Mouse (Mus musculus): ENCODE results near the gene Ghr. TPM values are rescaled to one million over a fixed set of nuclear protein-coding genes. Genes with fewer than 3 reads are reported as not detected.

Ghr gene
- polyA plus RNA-seq, 1 experiment from 2014 or later = 99.0 TPM

DNA sequence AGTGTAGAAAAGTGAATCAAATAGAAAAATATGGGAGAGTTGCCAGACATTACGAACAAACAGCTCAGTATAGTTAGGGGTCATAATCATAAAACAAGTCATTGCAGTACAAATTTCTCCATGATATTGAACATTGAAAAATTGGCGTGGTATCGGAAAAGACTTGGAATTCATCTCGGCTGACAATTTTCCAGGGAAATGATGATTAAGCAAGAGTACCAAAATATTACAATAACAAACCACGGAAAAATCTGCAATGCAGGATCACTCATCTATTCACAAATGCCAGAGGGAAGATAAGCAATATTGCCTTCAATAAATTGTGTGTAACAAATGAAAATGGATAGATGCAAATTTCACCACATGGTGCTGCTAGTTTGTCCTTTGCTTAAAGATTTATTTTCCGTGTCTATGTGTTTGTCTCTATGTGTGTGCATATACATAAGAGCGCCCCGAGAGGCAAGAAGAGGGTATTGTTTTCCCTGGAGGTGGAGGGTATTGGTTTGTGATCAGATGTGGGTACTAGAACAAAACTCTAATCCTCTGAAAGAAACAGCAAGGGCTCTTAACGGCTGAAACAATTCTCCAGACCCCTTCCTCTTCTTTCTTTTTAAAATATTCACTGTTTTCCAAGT, 85.2 kb downstream of the Ghr start:
- no peak for TF ChIP-seq CTCF (IDR thresholded peaks at IDR 0.05; ENCODE audit: low read depth)
- TF ChIP-seq EP300 (optimal IDR thresholded peaks at IDR 0.05) = no peak
- Histone ChIP-seq H3K4me1 (replicated peaks; ENCODE audit: control insufficient read depth, insufficient read depth) (no peaks in the 10 kb centered on the region), H3K27ac (replicated peaks) (no peak overlapping the region), H3K9me3 (ENCODE audit: control insufficient read depth, low read length) (no peaks in the 10 kb centered on the region), H3K27me3 (ENCODE audit: control insufficient read depth, insufficient read depth, low read length) (no peaks in the 10 kb centered on the region), H3K4me2 (replicated peaks; ENCODE audit: low read depth) (no peak overlapping the region), H3K36me3 (ENCODE audit: control insufficient read depth, insufficient read depth, low read length) (no peaks in the 10 kb centered on the region), H3K9ac (ENCODE audit: low read length) (no peak overlapping the region), H3K4me3 (ENCODE audit: low read depth, low read length) (no peak overlapping the region)
- ATAC-seq (ENCODE audit: low FRiP score, low TSS enrichment) = no peak
- 81% methylated on average over 9 of the region's 9 CpGs for WGBS
- no peak for DNase-seq (ENCODE audit: low spot score)

DNA sequence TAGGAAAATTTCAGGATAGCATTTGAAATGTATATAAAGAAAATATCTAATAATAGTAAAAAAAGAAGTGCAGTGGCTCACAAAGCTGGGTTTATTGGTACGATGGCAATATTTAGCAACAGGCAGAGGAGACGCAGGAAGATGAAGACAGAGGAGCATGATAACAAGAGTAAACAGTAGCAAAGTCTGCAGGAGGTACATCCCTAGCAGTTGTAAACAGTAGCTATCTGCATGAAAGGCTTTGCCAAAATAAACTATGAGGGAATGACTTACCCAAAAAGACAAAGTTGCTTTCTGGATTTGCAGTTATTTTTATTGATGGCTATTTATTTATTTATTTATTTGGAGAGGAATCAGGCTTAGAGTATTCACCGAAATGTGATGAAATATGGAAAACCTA, 92.4 kb downstream of the Ghr start:
- no peak for TF ChIP-seq EP300 (optimal IDR thresholded peaks at IDR 0.05)
- no peak for TF ChIP-seq CTCF (IDR thresholded peaks at IDR 0.05; ENCODE audit: low read depth)
- DNase-seq (ENCODE audit: low spot score) (no peak), ATAC-seq (ENCODE audit: low FRiP score, low TSS enrichment) (no peak)
- WGBS = 72% methylated on average over 3 of the region's 3 CpGs
- H3K27ac ChIP-seq (replicated peaks) = no peak overlapping the region
- no peaks in the 10 kb centered on the region for H3K27me3 ChIP-seq (ENCODE audit: control insufficient read depth, insufficient read depth, low read length)
- H3K4me3 ChIP-seq (ENCODE audit: low read depth, low read length) = no peak overlapping the region
- no peaks in the 10 kb centered on the region for H3K4me1 ChIP-seq (replicated peaks; ENCODE audit: control insufficient read depth, insufficient read depth)
- H3K36me3 ChIP-seq (ENCODE audit: control insufficient read depth, insufficient read depth, low read length) = no peaks in the 10 kb centered on the region
- no peak overlapping the region for H3K4me2 ChIP-seq (replicated peaks; ENCODE audit: low read depth)
- no peaks in the 10 kb centered on the region for H3K9me3 ChIP-seq (ENCODE audit: control insufficient read depth, low read length)
- H3K9ac ChIP-seq (ENCODE audit: low read length) = no peak overlapping the region

DNA sequence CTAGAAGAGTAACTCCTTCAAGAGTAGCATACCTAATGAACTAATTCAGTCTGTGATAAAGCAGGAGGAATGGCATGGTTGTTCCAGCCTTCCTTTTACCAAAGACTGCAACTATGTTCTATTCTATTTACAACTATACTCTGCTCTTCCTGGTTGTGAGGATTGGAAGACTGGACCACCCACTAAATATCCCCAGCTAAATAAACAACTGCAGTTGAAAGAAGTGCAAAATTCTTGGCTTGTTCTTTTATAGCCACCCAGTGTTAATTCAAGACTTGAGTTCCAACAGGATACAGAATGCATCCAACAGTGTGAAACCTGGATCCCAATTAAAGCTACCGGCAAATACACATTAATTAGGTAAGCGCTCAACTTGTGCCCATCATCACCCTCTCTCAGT, 93.3 kb downstream of the Ghr start:
- TF ChIP-seq CTCF (IDR thresholded peaks at IDR 0.05; ENCODE audit: low read depth) (no peak), EP300 (optimal IDR thresholded peaks at IDR 0.05) (no peak)
- WGBS = 87% methylated on average over 2 of the region's 2 CpGs
- no peak for ATAC-seq (ENCODE audit: low FRiP score, low TSS enrichment)
- DNase-seq (ENCODE audit: low spot score) = no peak
- Histone ChIP-seq H3K4me1 (replicated peaks; ENCODE audit: control insufficient read depth, insufficient read depth) (no peaks in the 10 kb centered on the region), H3K4me2 (replicated peaks; ENCODE audit: low read depth) (no peak overlapping the region), H3K27me3 (ENCODE audit: control insufficient read depth, insufficient read depth, low read length) (no peaks in the 10 kb centered on the region), H3K9me3 (ENCODE audit: control insufficient read depth, low read length) (no peaks in the 10 kb centered on the region), H3K27ac (replicated peaks) (no peak overlapping the region), H3K4me3 (ENCODE audit: low read depth, low read length) (no peak overlapping the region), H3K36me3 (ENCODE audit: control insufficient read depth, insufficient read depth, low read length) (no peaks in the 10 kb centered on the region), H3K9ac (ENCODE audit: low read length) (no peak overlapping the region)

DNA sequence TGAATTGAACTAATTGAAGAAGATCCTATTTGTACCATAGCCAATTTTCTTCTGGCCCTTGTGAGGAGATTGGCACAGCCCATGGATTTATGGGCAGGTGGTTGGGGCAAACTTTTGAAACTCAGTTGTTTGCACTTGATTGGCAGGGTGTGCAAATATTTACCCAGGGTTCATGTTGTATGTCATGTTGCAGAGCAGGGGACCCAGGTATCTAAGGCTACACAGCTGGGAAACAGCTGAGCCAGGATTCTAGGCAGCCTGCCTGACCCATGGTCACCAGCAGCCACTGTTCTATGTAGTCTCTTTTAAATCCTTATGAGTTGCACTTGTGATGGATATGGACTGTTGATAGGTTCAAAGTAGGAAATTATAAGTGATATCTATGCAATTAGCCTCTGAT, 94.1 kb downstream of the Ghr start:
- no peaks in the 10 kb centered on the region for H3K9me3 ChIP-seq (ENCODE audit: control insufficient read depth, low read length)
- H3K4me1 ChIP-seq (replicated peaks; ENCODE audit: control insufficient read depth, insufficient read depth) = no peaks in the 10 kb centered on the region
- no peak overlapping the region for H3K4me2 ChIP-seq (replicated peaks; ENCODE audit: low read depth)
- TF ChIP-seq CTCF (IDR thresholded peaks at IDR 0.05; ENCODE audit: low read depth) (no peak), EP300 (optimal IDR thresholded peaks at IDR 0.05) (no peak)
- no peak overlapping the region for H3K27ac ChIP-seq (replicated peaks)
- DNase-seq (ENCODE audit: low spot score) (peak; percentile 33), ATAC-seq (ENCODE audit: low FRiP score, low TSS enrichment) (peak; percentile 38; the same call in 1 of the 2 replicates)
- H3K27me3 ChIP-seq (ENCODE audit: control insufficient read depth, insufficient read depth, low read length) = no peaks in the 10 kb centered on the region
- no peak overlapping the region for H3K9ac ChIP-seq (ENCODE audit: low read length)
- H3K36me3 ChIP-seq (ENCODE audit: control insufficient read depth, insufficient read depth, low read length) = no peaks in the 10 kb centered on the region
- H3K4me3 ChIP-seq (ENCODE audit: low read depth, low read length) = no peak overlapping the region

DNA sequence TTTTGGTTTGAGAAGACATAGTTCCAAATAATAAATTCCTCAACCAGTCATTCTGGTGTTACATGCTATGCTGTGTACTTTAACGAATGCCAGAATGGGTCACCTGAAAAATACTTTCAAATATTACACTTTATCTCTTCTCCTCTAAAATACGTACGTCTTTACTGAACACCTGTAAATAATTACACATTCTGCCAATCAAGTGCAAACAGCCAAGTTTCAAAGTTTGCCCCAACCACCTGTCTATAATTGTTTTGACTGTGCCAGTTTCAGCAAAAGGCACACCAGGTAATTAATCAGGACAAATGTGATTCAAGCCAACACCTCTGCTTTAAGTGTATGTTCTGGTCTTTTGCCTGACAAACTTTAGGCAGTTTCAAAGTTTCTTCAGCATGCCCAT, 94.7 kb downstream of the Ghr start:
- TF ChIP-seq EP300 (optimal IDR thresholded peaks at IDR 0.05) (no peak), CTCF (IDR thresholded peaks at IDR 0.05; ENCODE audit: low read depth) (no peak)
- DNase-seq (ENCODE audit: low spot score) (no peak), ATAC-seq (ENCODE audit: low FRiP score, low TSS enrichment) (no peak)
- Histone ChIP-seq H3K4me3 (ENCODE audit: low read depth, low read length) (no peak overlapping the region), H3K27me3 (ENCODE audit: control insufficient read depth, insufficient read depth, low read length) (no peaks in the 10 kb centered on the region), H3K4me1 (replicated peaks; ENCODE audit: control insufficient read depth, insufficient read depth) (no peaks in the 10 kb centered on the region), H3K9me3 (ENCODE audit: control insufficient read depth, low read length) (no peaks in the 10 kb centered on the region), H3K36me3 (ENCODE audit: control insufficient read depth, insufficient read depth, low read length) (no peaks in the 10 kb centered on the region), H3K27ac (replicated peaks) (no peak overlapping the region), H3K9ac (ENCODE audit: low read length) (no peak overlapping the region), H3K4me2 (replicated peaks; ENCODE audit: low read depth) (no peak overlapping the region)
- WGBS = 52% methylated on average over 3 of the region's 3 CpGs

DNA sequence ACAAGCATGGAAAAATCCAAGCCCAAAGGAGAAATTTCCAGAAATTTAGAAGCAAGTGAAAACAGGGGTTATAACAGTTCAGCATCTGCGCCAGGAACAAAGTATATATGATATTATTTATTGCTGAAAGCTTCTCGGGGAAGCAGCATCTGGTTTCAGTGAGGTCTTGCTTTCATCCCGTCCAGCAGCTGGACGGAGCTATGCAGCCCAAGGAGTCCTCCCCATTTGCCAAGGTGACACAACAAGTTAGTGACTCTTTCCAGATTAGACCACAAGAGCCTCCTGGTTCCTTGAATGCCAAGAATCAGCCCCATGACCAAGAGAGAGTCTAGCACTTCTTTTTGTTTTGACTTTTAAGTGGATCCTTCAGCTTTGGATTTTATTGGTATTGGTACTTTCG, 96.6 kb downstream of the Ghr start:
- WGBS = 65% methylated on average over 5 of the region's 5 CpGs
- Histone ChIP-seq H3K9me3 (ENCODE audit: control insufficient read depth, low read length) (no peaks in the 10 kb centered on the region), H3K27me3 (ENCODE audit: control insufficient read depth, insufficient read depth, low read length) (no peaks in the 10 kb centered on the region), H3K4me2 (replicated peaks; ENCODE audit: low read depth) (no peak overlapping the region), H3K4me1 (replicated peaks; ENCODE audit: control insufficient read depth, insufficient read depth) (no peaks in the 10 kb centered on the region), H3K36me3 (ENCODE audit: control insufficient read depth, insufficient read depth, low read length) (no peaks in the 10 kb centered on the region), H3K9ac (ENCODE audit: low read length) (no peak overlapping the region), H3K4me3 (ENCODE audit: low read depth, low read length) (no peak overlapping the region), H3K27ac (replicated peaks) (no peak overlapping the region)
- ATAC-seq (ENCODE audit: low FRiP score, low TSS enrichment) (no peak), DNase-seq (ENCODE audit: low spot score) (no peak)
- TF ChIP-seq EP300 (optimal IDR thresholded peaks at IDR 0.05) (no peak), CTCF (IDR thresholded peaks at IDR 0.05; ENCODE audit: low read depth) (no peak)
